Mouse (Mus musculus) CH12.LX (cell line): ENCODE measurements around the gene Prdx2.

Experiments used
- CTCF ChIP-seq, 2 experiments: IDR thresholded peaks in 1 of 2; conservative IDR thresholded peaks in 1 of 2; 2 replicates each; pipeline ENCODE4 v1.5.1; 2011 to 2012; ENCODE audit warnings: low read depth in 2 of 2, low read length in 2 of 2, improper control_type of control experiment in 1 of 2, inconsistent platforms in 1 of 2, mild to moderate bottlenecking in 1 of 2, moderate library complexity in 1 of 2
- ELF1 ChIP-seq: IDR thresholded peaks from 2 replicates; pipeline ENCODE4 v1.6.1; 2014; ENCODE audit warnings: low read depth, mild to moderate bottlenecking, inconsistent platforms, low read length, improper control_type of control experiment
- EP300 ChIP-seq: IDR thresholded peaks from 2 replicates; pipeline ENCODE4 v1.6.1; 2011; ENCODE audit warnings: low read length, improper control_type of control experiment
- JUND ChIP-seq: conservative IDR thresholded peaks from 2 replicates; pipeline ENCODE4 v1.6.1; 2011; ENCODE audit warnings: low read depth, low read length, improper control_type of control experiment
- KAT2A ChIP-seq: IDR thresholded peaks from 2 replicates; pipeline ENCODE4 v1.6.1; 2012; ENCODE audit warnings: low read length, improper control_type of control experiment, inconsistent platforms; ENCODE audit not compliant: insufficient replicate concordance
- MAFK ChIP-seq: IDR thresholded peaks from 2 replicates; pipeline ENCODE4 v1.6.1; 2011; ENCODE audit warnings: low read length, improper control_type of control experiment; ENCODE audit not compliant: insufficient replicate concordance
- MAX ChIP-seq: IDR thresholded peaks from 2 replicates; pipeline ENCODE4 v1.6.1; 2011; ENCODE audit warnings: low read length, improper control_type of control experiment
- MYC ChIP-seq: IDR thresholded peaks from 2 replicates; pipeline ENCODE4 v1.6.1; 2011; ENCODE audit warnings: low read depth, mild to moderate bottlenecking, improper control_type of control experiment, low read length
- NRF1 ChIP-seq: IDR thresholded peaks from 2 replicates; pipeline ENCODE4 v1.6.1; 2014; ENCODE audit warnings: low read depth, mild to moderate bottlenecking, inconsistent platforms, low read length, improper control_type of control experiment, moderate library complexity
- POLR2A ChIP-seq: IDR thresholded peaks from 2 replicates; pipeline ENCODE4 v1.6.1; 2011; ENCODE audit warnings: low read depth, mild to moderate bottlenecking, improper control_type of control experiment, low read length
- TBP ChIP-seq: conservative IDR thresholded peaks from 2 replicates; pipeline ENCODE4 v1.6.1; 2011; ENCODE audit warnings: low read depth, low read length, improper control_type of control experiment

- TF ChIP-seq MYC: no peak
- no peak for TF ChIP-seq ELF1
- TF ChIP-seq CTCF (conservative IDR thresholded peaks at IDR 0.05 in 1 of 2, IDR thresholded peaks at IDR 0.05 in 1 of 2; ENCODE audit: low read depth in 2 of 2, low read length in 2 of 2): no peak
- TF ChIP-seq EP300: no peak
- no peak for TF ChIP-seq MAX
- no peak for TF ChIP-seq JUND
- no peak for TF ChIP-seq NRF1
- no peak for TF ChIP-seq POLR2A
- TF ChIP-seq TBP: no peak
- TF ChIP-seq MAFK: no peak
- no peak for TF ChIP-seq KAT2A
Measured at GRCm38 (mm10) chr8:84995680-84996079, 26.3 kb downstream of the Prdx2 start.
